Mouse (Mus musculus) midbrain, embryonic 14.5 days (tissue): ENCODE data around the gene Kcnj10. TPM values are rescaled to one million over a fixed set of nuclear protein-coding genes. Genes with fewer than 3 reads are reported as not detected.
A peak's percentile ranks its signal among the peaks of the same experiment; 100 is the strongest.

ENCODE experiments used
- ATAC-seq: fragments of 200-750 bp; cut with Nextera tagmentation; 2 replicates; pipeline ENCODE4 v1.8.0; 2017; ENCODE audit warnings: moderate number of reproducible peaks, moderate library complexity; ENCODE audit not compliant: low FRiP score, low TSS enrichment
- DNase-seq: peaks from one replicate; pipeline ENCODE4 v3.0.0-alpha.2; 2015
- H3K27ac ChIP-seq: fragments of 300-500 bp; sonication (generic); replicated peaks from 2 replicates; pipeline ENCODE4 v1.5.1; 2014; ENCODE audit warnings: mild to moderate bottlenecking, low read depth, low read length, moderate library complexity
- H3K27me3 ChIP-seq: fragments of 300-500 bp; sonication (generic); 2 replicates; pipeline ENCODE4 v1.6.1; 2014; ENCODE audit warnings: low read length, control low read depth, mixed read lengths; ENCODE audit not compliant: control insufficient read depth, insufficient read depth
- H3K36me3 ChIP-seq: fragments of 300-500 bp; sonication (generic); 2 replicates; pipeline ENCODE4 v1.6.1; 2014; ENCODE audit warnings: low read length, control low read depth; ENCODE audit not compliant: control insufficient read depth, insufficient read depth
- H3K4me1 ChIP-seq: fragments of 300-500 bp; sonication (generic); 2 replicates; pipeline ENCODE4 v1.6.1; 2014; ENCODE audit warnings: mild to moderate bottlenecking, antibody characterized with exemption, low read length, control low read depth; ENCODE audit not compliant: control insufficient read depth, insufficient read depth
- H3K4me2 ChIP-seq: fragments of 300-500 bp; sonication (generic); 2 replicates; pipeline ENCODE4 v1.6.1; 2014; ENCODE audit warnings: mild to moderate bottlenecking, low read length, moderate library complexity
- H3K4me3 ChIP-seq: fragments of 300-500 bp; sonication (generic); replicated peaks from 2 replicates; pipeline ENCODE4 v1.5.1; 2014; ENCODE audit warnings: low read depth, low read length
- H3K9ac ChIP-seq: fragments of 300-500 bp; sonication (generic); replicated peaks from 2 replicates; pipeline ENCODE4 v1.6.1; 2014; ENCODE audit warnings: mild to moderate bottlenecking, low read length, moderate library complexity
- H3K9me3 ChIP-seq: fragments of 300-500 bp; sonication (generic); 2 replicates; pipeline ENCODE4 v1.6.1; 2016; ENCODE audit warnings: low read length, control low read depth, mixed read lengths; ENCODE audit not compliant: control insufficient read depth
- WGBS: fragments of 180-500 bp; shearing (Covaris S2); extraction: QIAGEN DNeasy Blood & Tissue Kit; methylation state at CpG from one replicate; pipeline ENCODE4 v1.1.7; 2014; 5-methylcytosine and 5-hydroxymethylcytosine counted together
- polyA plus RNA-seq: library from polyadenylated mRNA; unstranded; fragments of >200 nt; fragmentation: Nextera tagmentation; extraction: Ambion mirVana; gene quantifications from 2 replicates; pipeline ENCODE4 v1.2.1, GENCODE M21; 2014

The Kcnj10 gene
- polyA plus RNA-seq, 1 experiment from 2014 or later = 1.5 TPM

- Histone ChIP-seq H3K36me3 (no peaks in the 10 kb centered on the region), H3K9me3 (no peaks in the 10 kb centered on the region), H3K27ac (no peak overlapping the region), H3K4me2 (no peak overlapping the region), H3K4me1 (peaks cover 7% of the 10 kb centered on the region; the same call in 1 of the 2 replicates), H3K27me3 (no peaks in the 10 kb centered on the region), H3K4me3 (no peak overlapping the region), H3K9ac (no peak overlapping the region)
- ATAC-seq = no peak
- DNase-seq = no peak
- 86% methylated on average over 1 of the region's 1 CpGs for WGBS
Measured at GRCm38 (mm10) chr1:172390769-172391168, 49.8 kb downstream of the Kcnj10 start.

- Histone ChIP-seq H3K9ac (no peak overlapping the region), H3K27me3 (no peaks in the 10 kb centered on the region), H3K36me3 (no peaks in the 10 kb centered on the region), H3K4me2 (peak overlapping the region; percentile 39), H3K9me3 (no peaks in the 10 kb centered on the region), H3K27ac (no peak overlapping the region), H3K4me3 (no peak overlapping the region), H3K4me1 (peaks cover 7% of the 10 kb centered on the region; the same call in 1 of the 2 replicates)
- WGBS = 18% methylated on average over 20 of the region's 20 CpGs
- ATAC-seq (peak; percentile 64), DNase-seq (peak; percentile 76)
Measured at GRCm38 (mm10) chr1:172391807-172392581, 51.0 kb downstream of the Kcnj10 start.

GRCm38 (mm10) chr1:172392643-172393170 lies 51.7 kb downstream of the Kcnj10 start:
- Histone ChIP-seq H3K9ac (no peak overlapping the region), H3K36me3 (no peaks in the 10 kb centered on the region), H3K9me3 (no peaks in the 10 kb centered on the region), H3K27ac (no peak overlapping the region), H3K4me1 (peaks cover 7% of the 10 kb centered on the region; the same call in 1 of the 2 replicates), H3K4me3 (no peak overlapping the region), H3K27me3 (no peaks in the 10 kb centered on the region), H3K4me2 (peak overlapping the region; percentile 39; the same call in 1 of the 2 replicates)
- 85% methylated on average over 2 of the region's 2 CpGs for WGBS
- no peak for DNase-seq
- ATAC-seq = peak; percentile 37; the same call in 1 of the 2 replicates

GRCm38 (mm10) chr1:172393739-172394138 lies 52.7 kb downstream of the Kcnj10 start:
- 64% methylated on average over 8 of the region's 8 CpGs for WGBS

GRCm38 (mm10) chr1:172396996-172397752 lies 56.2 kb downstream of the Kcnj10 start:
- no peaks in the 10 kb centered on the region for H3K27me3 ChIP-seq
- ATAC-seq (no peak), DNase-seq (no peak)
- no peak overlapping the region for H3K4me3 ChIP-seq
- WGBS = 72% methylated on average over 9 of the region's 9 CpGs
- H3K27ac ChIP-seq = no peak overlapping the region
- no peaks in the 10 kb centered on the region for H3K9me3 ChIP-seq
- H3K9ac ChIP-seq = no peak overlapping the region
- H3K4me2 ChIP-seq = no peak overlapping the region
- H3K4me1 ChIP-seq = peaks cover 2% of the 10 kb centered on the region; the same call in 1 of the 2 replicates
- no peaks in the 10 kb centered on the region for H3K36me3 ChIP-seq

More at GRCm38 (mm10) chr1:172393739-172394138, 52.7 kb downstream of the Kcnj10 start:
- no peak for DNase-seq
- no peaks in the 10 kb centered on the region for H3K27me3 ChIP-seq
- H3K4me3 ChIP-seq = no peak overlapping the region
- no peak for ATAC-seq
- H3K9me3 ChIP-seq = no peaks in the 10 kb centered on the region
- H3K4me1 ChIP-seq = peaks cover 7% of the 10 kb centered on the region; the same call in 1 of the 2 replicates
- no peaks in the 10 kb centered on the region for H3K36me3 ChIP-seq
- no peak overlapping the region for H3K9ac ChIP-seq
- H3K27ac ChIP-seq = no peak overlapping the region
- H3K4me2 ChIP-seq = no peak overlapping the region

GRCm38 (mm10) chr1:172406077-172406706 lies 65.2 kb downstream of the Kcnj10 start:
- H3K9ac ChIP-seq = no peak overlapping the region
- no peaks in the 10 kb centered on the region for H3K27me3 ChIP-seq
- no peaks in the 10 kb centered on the region for H3K4me1 ChIP-seq
- no peak overlapping the region for H3K27ac ChIP-seq
- WGBS = 49% methylated on average over 16 of the region's 16 CpGs
- no peak overlapping the region for H3K4me3 ChIP-seq
- no peak overlapping the region for H3K4me2 ChIP-seq
- ATAC-seq (no peak), DNase-seq (peak; percentile 11)
- H3K36me3 ChIP-seq = no peaks in the 10 kb centered on the region
- H3K9me3 ChIP-seq = no peaks in the 10 kb centered on the region

GRCm38 (mm10) chr1:172408996-172409395 lies 68.0 kb downstream of the Kcnj10 start:
- Histone ChIP-seq H3K4me1 (no peaks in the 10 kb centered on the region), H3K36me3 (no peaks in the 10 kb centered on the region), H3K27me3 (no peaks in the 10 kb centered on the region), H3K9ac (no peak overlapping the region), H3K4me3 (no peak overlapping the region), H3K9me3 (no peaks in the 10 kb centered on the region), H3K27ac (no peak overlapping the region), H3K4me2 (no peak overlapping the region)
- DNase-seq (peak; percentile 87), ATAC-seq (no peak)
- WGBS = 9% methylated on average over 6 of the region's 6 CpGs

GRCm38 (mm10) chr1:172409431-172409830 lies 68.4 kb downstream of the Kcnj10 start:
- Histone ChIP-seq H3K4me2 (no peak overlapping the region), H3K36me3 (no peaks in the 10 kb centered on the region), H3K4me1 (no peaks in the 10 kb centered on the region), H3K4me3 (no peak overlapping the region), H3K9me3 (no peaks in the 10 kb centered on the region), H3K9ac (no peak overlapping the region), H3K27ac (no peak overlapping the region), H3K27me3 (no peaks in the 10 kb centered on the region)
- DNase-seq (no peak), ATAC-seq (no peak)
- 10% methylated on average over 5 of the region's 5 CpGs for WGBS
